Mouse (Mus musculus): Measurements from ENCODE around the gene Tubb3. TPM values are rescaled to one million over a fixed set of nuclear protein-coding genes. Genes with fewer than 3 reads are reported as not detected.
"Not testable (repeated sequence)": the region's sequence is repeated elsewhere in the genome, so short reads cannot be mapped to it uniquely, and the experiment has no call there.

Gene Tubb3
- polyA plus RNA-seq, 1 experiment from 2014 or later, result 3.9 TPM

DNA sequence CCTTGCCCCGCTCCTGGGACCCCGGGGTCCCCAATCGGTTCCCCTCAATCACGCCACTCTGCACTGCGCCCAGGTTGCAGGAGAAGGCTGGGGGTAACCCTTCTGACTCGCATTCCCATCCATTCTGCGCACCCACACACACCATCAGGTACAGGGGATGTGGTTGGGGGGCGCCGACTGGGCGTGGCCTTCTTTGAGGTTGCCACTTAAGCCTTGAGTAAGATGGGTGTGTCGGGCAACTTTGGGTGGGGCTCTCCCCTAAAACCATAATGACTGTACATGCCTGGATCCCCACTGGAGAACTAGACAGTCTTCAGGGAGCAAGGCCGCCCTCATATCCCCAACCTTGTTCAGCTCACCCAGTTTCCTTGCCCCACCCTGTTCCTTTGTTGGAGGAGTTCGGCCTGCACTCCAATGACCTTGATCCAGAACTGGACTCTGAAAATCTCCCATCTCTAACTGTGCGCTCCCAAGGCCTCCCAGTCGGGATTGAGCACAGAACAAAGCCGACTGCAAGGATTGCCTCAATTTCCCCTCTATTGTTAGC lies 630 bp downstream of the Tubb3 start:
- no peaks in the 10 kb centered on the region for H3K27me3 ChIP-seq
- POLR2A ChIA-PET, result no interaction called here
- CTCF ChIA-PET, result no interaction called here
- in situ Hi-C loops (cut with MboI; ENCODE audit: low pct_unique_long_range_greater_than_20kb), result no loop called here
- no peak for DNase-seq (ENCODE audit: low read depth, low spot score)
- TF ChIP-seq CTCF (IDR thresholded peaks at IDR 0.05), result no peak
- no peak for ATAC-seq

DNA sequence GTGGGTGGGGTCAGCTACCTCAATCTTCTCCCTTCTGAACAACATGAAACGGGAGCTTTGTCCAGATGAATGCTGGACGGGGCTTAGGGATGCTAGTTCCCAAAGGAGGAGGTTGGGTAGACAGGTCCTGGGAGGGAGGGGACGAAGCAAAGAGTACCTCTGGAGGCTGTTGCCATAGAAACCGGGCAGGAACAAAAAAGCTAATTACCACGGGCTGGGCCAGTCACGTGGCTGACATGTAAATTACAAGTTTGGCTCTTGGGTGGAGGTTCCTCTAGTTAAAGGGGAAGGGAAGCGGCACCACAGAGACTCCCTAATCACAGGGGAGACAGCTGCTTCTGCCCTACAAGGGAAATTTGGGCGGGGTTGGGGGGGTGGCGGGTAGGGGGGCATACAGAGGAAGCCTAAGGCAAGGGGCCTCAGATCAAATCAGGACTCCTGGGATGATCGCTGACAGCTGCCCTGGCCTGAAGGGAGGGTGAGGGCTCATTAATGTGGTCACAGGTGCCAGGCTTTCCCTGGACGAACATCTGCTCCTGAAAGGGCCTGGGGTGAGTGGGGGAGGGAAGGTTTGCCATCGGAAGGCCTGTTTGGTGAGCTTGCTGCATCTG lies 1.4 kb downstream of the Tubb3 start:
- no peak for ATAC-seq
- no peak for TF ChIP-seq CTCF (IDR thresholded peaks at IDR 0.05)
- ChIA-PET CTCF (no interaction called here), POLR2A (no interaction called here)
- DNase-seq (ENCODE audit: low read depth, low spot score), result no peak
- in situ Hi-C loops (cut with MboI; ENCODE audit: low pct_unique_long_range_greater_than_20kb), result no loop called here
- H3K27me3 ChIP-seq, result no peaks in the 10 kb centered on the region

DNA sequence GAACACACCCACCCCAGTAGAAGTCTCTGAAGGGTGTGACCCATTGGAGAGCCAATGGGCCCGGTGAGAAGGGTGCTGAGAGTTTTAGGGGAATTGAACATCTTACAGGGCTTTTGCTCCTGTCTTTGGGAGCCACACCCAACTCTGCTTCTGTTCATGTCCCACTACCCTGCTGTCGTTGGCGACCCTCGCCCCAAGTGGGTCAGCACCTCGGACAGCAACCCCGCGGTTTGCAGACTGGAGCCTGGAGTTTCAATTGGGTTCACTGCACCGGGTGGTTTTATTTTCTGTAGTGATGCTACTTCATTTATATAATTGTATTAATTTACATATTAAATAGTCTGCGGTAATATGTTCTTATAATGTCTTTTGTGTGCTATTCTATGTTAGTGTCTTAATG lies 3.0 kb downstream of the Tubb3 start:
- ATAC-seq, result no peak
- ChIA-PET CTCF (no interaction called here), POLR2A (no interaction called here)
- H3K27me3 ChIP-seq, result no peaks in the 10 kb centered on the region
- DNase-seq (ENCODE audit: low read depth, low spot score), result no peak
- in situ Hi-C loops (cut with MboI; ENCODE audit: low pct_unique_long_range_greater_than_20kb), result no loop called here
- no peak for TF ChIP-seq CTCF (IDR thresholded peaks at IDR 0.05)

DNA sequence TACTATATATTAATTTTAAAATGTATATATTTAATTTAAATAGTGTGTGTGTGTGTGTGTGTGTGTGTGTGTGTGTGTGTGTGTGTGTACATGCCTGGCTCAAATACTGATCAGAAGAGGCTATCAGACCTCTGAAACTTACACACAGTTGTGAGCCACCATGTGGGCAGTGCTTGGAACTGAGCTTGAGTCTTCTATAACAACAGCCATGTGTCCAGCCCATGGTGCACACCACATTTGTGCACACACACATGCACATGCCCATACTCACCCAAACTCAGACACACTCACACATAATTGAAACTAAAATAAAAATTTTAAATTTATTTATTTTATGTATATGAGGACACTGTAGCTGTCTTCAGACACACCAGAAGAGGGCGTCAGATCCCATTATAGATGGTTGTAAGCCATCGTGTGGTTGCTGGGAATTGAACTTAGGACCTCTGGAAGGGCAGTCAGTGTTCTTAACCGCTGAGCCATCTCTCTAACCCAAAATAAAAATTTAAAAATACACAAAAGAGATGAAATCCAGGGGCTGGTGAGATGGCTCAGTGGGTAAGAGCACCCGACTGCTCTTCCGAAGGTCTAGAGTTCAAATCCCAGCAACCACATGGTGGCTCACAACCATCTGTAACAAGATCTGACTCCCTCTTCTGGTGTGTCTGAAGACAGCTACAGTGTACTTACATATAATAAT lies 3.9 kb downstream of the Tubb3 start:
- in situ Hi-C loops (cut with MboI; ENCODE audit: low pct_unique_long_range_greater_than_20kb); H3K27me3 ChIP-seq; ATAC-seq; POLR2A ChIA-PET; CTCF ChIA-PET; DNase-seq (ENCODE audit: low read depth, low spot score): not testable (repeated sequence)

DNA sequence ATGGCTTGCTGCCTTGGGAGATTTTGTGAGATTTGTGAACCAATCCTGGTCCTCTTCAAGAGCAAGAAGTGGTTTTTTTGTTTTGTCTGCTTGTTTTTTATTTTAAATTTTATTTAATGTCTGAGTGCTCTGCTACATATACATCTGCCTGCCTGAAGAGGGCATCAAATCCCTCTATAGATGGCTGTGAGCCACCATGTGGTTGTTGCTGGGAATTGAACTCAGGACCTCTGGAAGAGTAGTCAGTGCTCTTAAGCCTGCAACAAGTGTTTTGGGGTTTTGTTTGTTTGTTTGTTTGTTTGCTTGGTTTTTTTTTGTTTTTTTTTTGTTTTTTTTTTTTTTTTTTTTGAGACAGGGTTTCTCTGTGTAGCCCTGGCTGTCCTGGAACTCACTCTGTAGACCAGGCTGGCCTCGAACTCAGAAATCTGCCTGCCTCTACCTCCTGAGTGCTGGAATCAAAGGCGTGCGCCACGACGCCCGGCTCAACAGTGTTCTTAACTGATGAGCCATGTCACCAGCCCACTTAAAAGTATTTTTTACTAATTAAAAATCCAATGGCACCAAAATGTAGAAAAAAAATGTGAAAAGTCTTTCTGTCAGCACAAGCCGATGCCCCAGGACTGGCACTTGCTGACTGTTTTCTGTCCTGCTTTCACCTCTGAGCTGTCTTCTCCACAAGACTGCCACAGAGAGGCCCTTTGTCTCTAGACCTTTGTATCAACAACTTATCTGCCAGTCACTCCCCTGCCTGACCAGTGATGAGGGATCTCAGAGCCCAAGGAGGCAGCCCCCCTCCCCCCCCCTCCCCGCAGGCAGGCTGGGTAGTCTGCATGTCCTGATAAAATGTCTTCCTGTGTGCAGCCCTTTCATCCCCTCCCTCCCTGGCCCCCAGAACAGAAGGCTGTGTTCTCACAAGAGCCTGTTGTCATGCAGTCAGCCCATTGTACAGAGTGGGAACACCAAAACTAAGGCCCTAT lies 5.0 kb downstream of the Tubb3 start:
- TF ChIP-seq CTCF (IDR thresholded peaks at IDR 0.05), result no peak
- in situ Hi-C loops (cut with MboI; ENCODE audit: low pct_unique_long_range_greater_than_20kb), result no loop called here
- ATAC-seq (no peak), DNase-seq (ENCODE audit: low read depth, low spot score) (no peak)
- ChIA-PET POLR2A (no interaction called here), CTCF (no interaction called here)
- no peaks in the 10 kb centered on the region for H3K27me3 ChIP-seq

DNA sequence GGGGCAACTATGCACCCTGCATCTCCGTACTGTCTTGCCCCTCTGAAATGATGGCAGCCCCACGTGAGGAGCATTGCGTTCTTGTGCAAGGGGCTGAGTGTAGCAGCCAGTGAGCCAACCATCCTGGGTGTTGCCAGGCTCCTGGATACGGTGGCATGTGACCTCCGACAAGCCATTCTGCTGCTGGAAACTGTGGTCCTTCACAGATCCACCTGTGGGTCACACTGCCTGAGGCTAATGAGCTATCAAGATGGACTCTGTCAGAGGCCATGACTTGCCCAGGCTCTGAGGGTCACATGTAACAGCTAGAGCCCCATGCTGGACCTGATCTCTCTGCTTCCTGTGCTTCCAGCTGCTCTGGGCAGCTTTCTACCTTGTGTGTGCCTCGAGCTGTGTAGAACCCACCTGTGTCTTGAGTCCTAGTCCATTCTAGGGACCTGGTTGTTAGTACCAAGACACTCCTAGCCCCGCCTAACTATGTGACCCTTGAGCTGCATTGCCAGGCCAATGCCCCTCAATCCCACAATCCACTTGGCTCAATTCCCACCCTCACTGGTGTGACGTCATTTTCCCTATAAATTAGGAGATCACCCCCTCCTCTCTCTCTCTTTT lies 5.8 kb downstream of the Tubb3 start:
- no peak for DNase-seq (ENCODE audit: low read depth, low spot score)
- no peak for ATAC-seq
- no peaks in the 10 kb centered on the region for H3K27me3 ChIP-seq
- CTCF ChIA-PET, result no interaction called here
- in situ Hi-C loops (cut with MboI; ENCODE audit: low pct_unique_long_range_greater_than_20kb), result no loop called here
- POLR2A ChIA-PET, result no interaction called here
- no peak for TF ChIP-seq CTCF (IDR thresholded peaks at IDR 0.05)

DNA sequence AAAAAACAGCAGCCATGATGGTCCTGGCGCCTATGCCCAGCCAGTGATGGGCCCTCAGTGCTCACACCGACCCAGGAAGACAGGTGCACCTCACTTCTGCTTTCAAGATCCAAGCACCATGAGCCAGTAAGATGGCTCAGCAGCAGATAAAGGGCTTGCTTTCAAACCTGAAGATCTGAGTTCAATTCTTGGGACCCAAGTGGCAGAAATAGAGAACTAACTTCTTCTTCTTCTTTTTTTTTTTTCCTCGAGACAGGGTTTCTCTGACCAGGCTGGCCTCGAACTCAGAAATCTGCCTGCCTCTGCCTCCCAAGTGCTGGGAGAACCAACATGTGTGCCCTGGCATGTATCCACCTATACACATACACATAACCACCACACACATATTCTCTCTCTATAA lies 8.5 kb downstream of the Tubb3 start:
- in situ Hi-C loops (cut with MboI; ENCODE audit: low pct_unique_long_range_greater_than_20kb), result no loop called here
- H3K27me3 ChIP-seq, result no peaks in the 10 kb centered on the region
- no peak for DNase-seq (ENCODE audit: low read depth, low spot score)
- POLR2A ChIA-PET, result no interaction called here
- ATAC-seq, result no peak
- no peak for TF ChIP-seq CTCF (IDR thresholded peaks at IDR 0.05)
- CTCF ChIA-PET, result no interaction called here

DNA sequence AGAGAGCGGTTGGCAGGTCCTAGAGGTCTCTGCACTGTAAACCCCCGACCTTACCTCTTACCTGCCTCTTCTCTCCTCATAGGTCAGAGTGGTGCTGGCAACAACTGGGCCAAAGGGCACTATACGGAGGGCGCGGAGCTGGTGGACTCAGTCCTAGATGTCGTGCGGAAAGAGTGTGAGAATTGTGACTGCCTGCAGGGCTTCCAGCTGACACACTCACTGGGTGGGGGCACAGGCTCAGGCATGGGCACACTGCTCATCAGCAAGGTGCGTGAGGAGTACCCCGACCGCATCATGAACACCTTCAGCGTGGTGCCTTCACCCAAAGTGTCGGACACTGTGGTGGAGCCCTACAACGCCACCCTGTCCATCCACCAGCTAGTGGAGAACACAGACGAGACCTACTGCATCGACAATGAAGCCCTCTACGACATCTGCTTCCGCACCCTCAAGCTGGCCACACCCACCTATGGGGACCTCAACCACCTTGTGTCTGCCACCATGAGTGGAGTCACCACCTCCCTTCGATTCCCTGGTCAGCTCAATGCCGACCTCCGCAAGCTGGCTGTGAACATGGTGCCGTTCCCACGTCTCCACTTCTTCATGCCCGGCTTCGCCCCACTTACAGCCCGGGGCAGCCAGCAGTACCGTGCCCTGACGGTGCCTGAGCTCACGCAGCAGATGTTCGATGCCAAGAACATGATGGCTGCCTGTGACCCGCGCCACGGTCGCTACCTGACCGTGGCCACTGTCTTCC lies 9.5 kb downstream of the Tubb3 start:
- no peak for TF ChIP-seq CTCF (IDR thresholded peaks at IDR 0.05)
- ATAC-seq (no peak), DNase-seq (ENCODE audit: low read depth, low spot score) (no peak)
- CTCF ChIA-PET, result no interaction called here
- POLR2A ChIA-PET, result interaction anchor here (1.2 kb wide), 1 partner anchor 15 kb away, joined by 6 read pairs; no protein-coding TSS in a partner anchor
- H3K27me3 ChIP-seq, result peaks cover 2% of the 10 kb centered on the region
- in situ Hi-C loops (cut with MboI; ENCODE audit: low pct_unique_long_range_greater_than_20kb), result no loop called here

DNA sequence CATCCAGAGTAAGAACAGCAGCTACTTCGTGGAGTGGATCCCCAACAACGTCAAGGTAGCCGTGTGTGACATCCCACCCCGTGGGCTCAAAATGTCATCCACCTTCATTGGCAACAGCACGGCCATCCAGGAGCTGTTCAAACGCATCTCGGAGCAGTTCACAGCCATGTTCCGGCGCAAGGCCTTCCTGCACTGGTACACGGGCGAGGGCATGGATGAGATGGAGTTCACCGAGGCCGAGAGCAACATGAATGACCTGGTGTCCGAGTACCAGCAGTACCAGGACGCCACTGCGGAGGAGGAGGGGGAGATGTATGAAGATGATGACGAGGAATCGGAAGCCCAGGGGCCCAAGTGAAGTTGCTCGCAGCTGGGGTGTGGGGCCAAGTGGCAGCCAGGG lies 10.1 kb downstream of the Tubb3 start:
- ATAC-seq, result no peak
- no peak for TF ChIP-seq CTCF (IDR thresholded peaks at IDR 0.05)
- peaks cover 2% of the 10 kb centered on the region for H3K27me3 ChIP-seq
- DNase-seq (ENCODE audit: low read depth, low spot score), result no peak
- in situ Hi-C loops (cut with MboI; ENCODE audit: low pct_unique_long_range_greater_than_20kb), result no loop called here
- POLR2A ChIA-PET, result interaction anchor here (1.2 kb wide), 1 partner anchor 14 kb away, joined by 6 read pairs; no protein-coding TSS in a partner anchor
- CTCF ChIA-PET, result no interaction called here

Measured in Patski (cell line).